ENCODE assay signal across 28 mouse cellular contexts in the genomic region with DNA sequence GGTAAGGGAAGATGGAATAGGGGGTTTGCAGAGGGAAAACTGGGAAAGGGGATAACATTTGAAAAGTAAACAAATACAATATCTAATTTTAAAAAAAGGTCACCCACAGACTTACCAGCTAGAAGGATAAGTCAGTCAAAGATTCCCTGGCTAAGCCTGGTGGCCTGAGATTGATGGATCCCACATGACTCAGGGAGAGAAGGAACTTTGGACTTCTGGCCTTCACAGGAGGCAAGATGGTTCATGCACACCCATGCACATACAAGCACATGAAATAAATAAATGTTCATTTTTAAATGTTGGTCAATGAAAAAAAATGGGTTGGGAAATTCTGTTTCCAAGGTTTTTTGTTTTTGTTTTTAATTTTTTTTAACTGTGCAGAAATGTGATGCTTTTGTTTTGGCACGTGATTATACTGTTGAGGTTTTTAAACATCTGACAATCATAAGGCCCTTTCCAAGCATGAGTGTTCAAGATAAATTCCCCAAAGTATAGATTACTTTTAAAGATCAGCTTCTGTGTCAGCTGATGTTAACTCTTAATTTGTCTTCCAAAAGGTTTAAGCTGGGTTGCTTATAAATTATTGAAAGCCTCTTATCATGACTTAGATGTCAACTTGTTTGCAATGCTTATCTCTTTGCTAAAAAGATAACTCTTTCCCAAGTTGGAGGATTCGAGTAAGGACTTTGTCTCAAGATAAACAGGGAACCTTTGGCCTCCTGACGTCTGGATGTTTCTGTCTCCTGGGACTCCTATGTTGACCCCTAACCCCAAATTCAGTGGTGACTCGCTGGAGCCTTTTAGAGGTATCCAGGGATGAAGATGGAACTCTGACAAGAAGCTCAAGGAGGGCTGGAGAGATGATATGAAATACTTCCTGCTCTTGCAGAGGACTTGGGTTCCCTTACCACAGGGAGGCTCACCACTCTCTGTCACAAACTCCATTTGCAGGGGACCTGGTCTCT. TPM values are rescaled to one million over a fixed set of nuclear protein-coding genes. Genes with fewer than 3 reads are reported as not detected.
DNase-seq lines count a peak whose midpoint lies in the region; TF ChIP-seq lines count a peak whose summit lies in the region.
"Had no signal": no experiment of that assay in that cellular context is flagged by ENCODE, and none has a peak within 500 bp of the region (broad histone marks: within the 10 kb centered on the region; RNA-seq: fewer than 3 reads in every experiment).

No protein-coding gene starts in this region.

- DNase-seq in kidney, adult 2 months, result peak; percentile 42
- no peak for DNase-seq in kidney, postnatal 14 days
- DNase-seq in kidney, postnatal 36 days, result peak; percentile 8 to 18
- DNase-seq in kidney, postnatal 25 days, result no peak
- DNase-seq in MEL (ENCODE audit: low read depth, low spot score), result no peak
- DNase-seq in limb, embryonic 10.5 days (ENCODE audit: low spot score), result peak; percentile 11
- DNase-seq in thymus, postnatal 4 days, result no peak
- no peak for DNase-seq in adrenal gland, postnatal 14 days
- DNase-seq: adrenal gland, adult 2 months; adrenal gland, postnatal 25 days; cerebellum, adult 11-12 months; cerebellum, adult 8-10 months; cerebellum, postnatal 10 days; cerebellum, postnatal 36 days; embryo, embryonic 11 days; gastrocnemius, postnatal 25 days; heart, adult 2 months; heart, postnatal 14 days; heart, postnatal 4 days had no signal

- no peak for TF ChIP-seq RAD21 in MEL (IDR thresholded peaks at IDR 0.05; ENCODE audit: low read depth, low read length)

- no peaks in the 10 kb centered on the region for H3K36me3 ChIP-seq in kidney, adult 2 months (ENCODE audit: control insufficient read depth, insufficient read depth, low read length)
- peaks cover 0 to 16% of the 10 kb centered on the region in 2 experiments; a peak in 2 of 4 replicates for H3K36me3 ChIP-seq in MEL (ENCODE audit: control insufficient read depth in 1 of 2, insufficient read depth in 2 of 2, low read length in 2 of 2)
- no peaks in the 10 kb centered on the region for H3K36me3 ChIP-seq in limb, embryonic 10.5 days
- H3K36me3 ChIP-seq: embryonic facial prominence, embryonic 10.5 days; embryonic facial prominence, embryonic 13.5 days; forebrain, embryonic 12.5 days; forebrain, embryonic 15.5 days; heart, embryonic 10.5 days; heart, embryonic 13.5 days; hindbrain, embryonic 15.5 days had no signal

- no peak for TF ChIP-seq CTCF in kidney, adult 2 months (conservative IDR thresholded peaks at IDR 0.05; ENCODE audit: insufficient read depth, insufficient read length, low read depth, low read length)
- TF ChIP-seq CTCF in MEL (IDR thresholded peaks at IDR 0.05 in 2 of 3, conservative IDR thresholded peaks at IDR 0.05 in 1 of 3; ENCODE audit: control insufficient read depth in 1 of 3, insufficient read depth in 1 of 3, low read depth in 2 of 3, low read length in 3 of 3, poor library complexity in 1 of 3, severe bottlenecking in 1 of 3), result no peak

- no peaks in the 10 kb centered on the region for H3K79me2 ChIP-seq in MEL (ENCODE audit: control insufficient read depth, insufficient read depth, low read length, poor library complexity)

- H3K4me3 ChIP-seq in kidney, adult 2 months (ENCODE audit: insufficient read depth, low read depth, low read length), result no peak overlapping the region
- H3K4me3 ChIP-seq in MEL (ENCODE audit: control insufficient read depth in 1 of 2, insufficient read depth in 1 of 2, low read depth in 2 of 2, low read length in 2 of 2), result no peak overlapping the region
- H3K4me3 ChIP-seq in limb, embryonic 10.5 days, result no peak overlapping the region
- H3K4me3 ChIP-seq: embryonic facial prominence, embryonic 10.5 days; embryonic facial prominence, embryonic 13.5 days; erythroblast, embryonic 14.5 days; forebrain, embryonic 12.5 days; forebrain, embryonic 15.5 days; heart, adult 2 months; heart, embryonic 10.5 days; heart, embryonic 13.5 days; hindbrain, embryonic 15.5 days had no signal

- H3K4me1 ChIP-seq in kidney, adult 2 months (ENCODE audit: control insufficient read depth, insufficient read depth, low read length), result no peaks in the 10 kb centered on the region
- peaks cover 0 to 18% of the 10 kb centered on the region in 2 experiments; a peak in 3 of 4 replicates for H3K4me1 ChIP-seq in MEL (ENCODE audit: control insufficient read depth in 1 of 2, insufficient read depth in 2 of 2, low read length in 2 of 2)
- H3K4me1 ChIP-seq in limb, embryonic 10.5 days, result 0 out of 2 replicates have a peak, but pooled peaks cover 4% of the 10 kb centered on the region
- H3K4me1 ChIP-seq: embryonic facial prominence, embryonic 10.5 days; embryonic facial prominence, embryonic 13.5 days; forebrain, embryonic 12.5 days; forebrain, embryonic 15.5 days; hindbrain, embryonic 15.5 days had no signal

- no peaks in the 10 kb centered on the region for H3K9me3 ChIP-seq in MEL (replicated peaks; ENCODE audit: insufficient read depth, low read length)
- H3K9me3 ChIP-seq in limb, embryonic 10.5 days (replicated peaks), result no peaks in the 10 kb centered on the region
- H3K9me3 ChIP-seq: embryonic facial prominence, embryonic 10.5 days; embryonic facial prominence, embryonic 13.5 days; forebrain, embryonic 12.5 days; forebrain, embryonic 15.5 days; heart, embryonic 10.5 days; hindbrain, embryonic 15.5 days had no signal

- no peak overlapping the region for H3K27ac ChIP-seq in kidney, adult 2 months (ENCODE audit: insufficient read depth, low read depth, low read length)
- H3K27ac ChIP-seq in MEL (ENCODE audit: control insufficient read depth, low read depth, low read length), result no peak overlapping the region
- no peak overlapping the region for H3K27ac ChIP-seq in limb, embryonic 10.5 days
- H3K27ac ChIP-seq: embryonic facial prominence, embryonic 10.5 days; embryonic facial prominence, embryonic 13.5 days; forebrain, embryonic 12.5 days; forebrain, embryonic 15.5 days; heart, adult 2 months; heart, embryonic 10.5 days; heart, embryonic 13.5 days; hindbrain, embryonic 15.5 days had no signal

- 50% methylated on average over 4 of the region's 4 CpGs for WGBS in kidney, adult 2 months
- WGBS in limb, embryonic 10.5 days, result 55% methylated on average over 4 of the region's 4 CpGs

- no peak for TF ChIP-seq POLR2A in kidney, adult 2 months (IDR thresholded peaks at IDR 0.05; ENCODE audit: low read depth, low read length)
- TF ChIP-seq POLR2A in MEL (IDR thresholded peaks at IDR 0.05; ENCODE audit: control insufficient read depth in 1 of 2, insufficient read depth in 1 of 2, low read depth in 1 of 2, low read length in 2 of 2, poor library complexity in 1 of 2), result no peak

- no peaks in the 10 kb centered on the region; the same call in 1 of the 2 replicates for H3K27me3 ChIP-seq in kidney, adult 2 months (replicated peaks; ENCODE audit: control insufficient read depth, insufficient read depth, low read length)
- H3K27me3 ChIP-seq in MEL (ENCODE audit: control insufficient read depth in 1 of 2, insufficient read depth in 2 of 2, low read length in 2 of 2), result no peaks in the 10 kb centered on the region
- no peaks in the 10 kb centered on the region for H3K27me3 ChIP-seq in limb, embryonic 10.5 days (ENCODE audit: low read depth, poor library complexity, severe bottlenecking)
- H3K27me3 ChIP-seq: embryonic facial prominence, embryonic 13.5 days; forebrain, embryonic 12.5 days; forebrain, embryonic 15.5 days; heart, embryonic 13.5 days; hindbrain, embryonic 15.5 days; Patski had no signal

- peak in 1 of 2 experiments; percentile 42; a peak in 1 of 4 replicates for TF ChIP-seq EP300 in MEL (IDR thresholded peaks at IDR 0.05; ENCODE audit: low read depth in 1 of 2, low read length in 2 of 2)

- H3K9ac ChIP-seq in MEL (ENCODE audit: control insufficient read depth, low read depth, low read length, poor library complexity, severe bottlenecking), result no peak overlapping the region
- H3K9ac ChIP-seq: embryonic facial prominence, embryonic 13.5 days; forebrain, embryonic 12.5 days; forebrain, embryonic 15.5 days; heart, embryonic 13.5 days; hindbrain, embryonic 15.5 days had no signal

TF ChIP-seq in MEL, 35 proteins besides CTCF, POLR2A, EP300 and RAD21:
- TF ChIP-seq RCOR1 (IDR thresholded peaks at IDR 0.05; ENCODE audit: low read depth, low read length) (no peak), USF1 (IDR thresholded peaks at IDR 0.05; ENCODE audit: low read depth, low read length) (peak; percentile 63; the same call in 1 of the 2 replicates), MAZ (IDR thresholded peaks at IDR 0.05; ENCODE audit: low read depth, low read length) (no peak), GATA1 (IDR thresholded peaks at IDR 0.05; ENCODE audit: low read depth, low read length) (0 out of 2 replicates have a peak, but pooled peaks have one; percentile 34), SIN3A (IDR thresholded peaks at IDR 0.05; ENCODE audit: low read length) (0 out of 2 replicates have a peak, but pooled peaks have one; percentile 22), BHLHE40 (IDR thresholded peaks at IDR 0.05; ENCODE audit: borderline replicate concordance, low read depth, low read length) (peak; percentile 62; the same call in 1 of the 2 replicates), ETS1 (IDR thresholded peaks at IDR 0.05; ENCODE audit: low read depth, low read length) (peak; percentile 46; the same call in 1 of the 2 replicates), ZNF384 (IDR thresholded peaks at IDR 0.05; ENCODE audit: low read depth, low read length) (no peak)
TF ChIP-seq in MEL: peak in this region for 5.

RNA-seq across cellular contexts. Expression of gene Sos1, which starts 29.5 kb away (rescaled TPM):
- 3.7 and 4.9 TPM in 2 replicates for polyA plus RNA-seq in kidney, adult 2 months (2012; rRNA removed)
- 4.6 and 6.7 TPM in 2 replicates for total RNA-seq in MEL (2012; rRNA removed)
- polyA plus RNA-seq in MEL (2012; ENCODE audit: insufficient read depth in 1 of 2, insufficient read length in 2 of 2, low read depth in 1 of 2, low replicate concordance in 2 of 2, missing spikeins in 1 of 2), result 10 to 100 TPM; 12.1 to 20.3 TPM
- 4.2 and 4.6 TPM in 2 replicates for polyA plus RNA-seq in limb, embryonic 10.5 days (2016; fragmentation: Nextera tagmentation; extraction: Ambion mirVana)
- 24.3 and 24.5 TPM in 2 replicates for total RNA-seq in adrenal gland, postnatal 14 days (2021)

Comparison
In these comparisons a context has a peak if more than half of its experiments do, and no peak if none do; other contexts are left out.
1. DNase-seq: peak in kidney, adult 2 months (single experiment), kidney, postnatal 36 days (2 of 2) and limb, embryonic 10.5 days (single experiment); none in kidney, postnatal 14 days (single experiment), kidney, postnatal 25 days (0 of 2), MEL (single experiment), thymus, postnatal 4 days (single experiment) and adrenal gland, postnatal 14 days (single experiment).